Mouse (Mus musculus) intestine, postnatal 0 days (tissue): ENCODE data around the gene Acsf2. TPM values are rescaled to one million over a fixed set of nuclear protein-coding genes. Genes with fewer than 3 reads are reported as not detected.

Experiments
- ATAC-seq: fragments of 200-750 bp; cut with Nextera tagmentation; 2 replicates; pipeline ENCODE4 v1.8.0; 2017; ENCODE audit warnings: mild to moderate bottlenecking, moderate TSS enrichment, moderate library complexity
- H3K27ac ChIP-seq: fragments of 300-500 bp; sonication (generic); 2 replicates; pipeline ENCODE4 v1.5.1; 2014; ENCODE audit warnings: mild to moderate bottlenecking, low read depth, low read length, moderate library complexity
- H3K27me3 ChIP-seq: fragments of 300-500 bp; sonication (generic); replicated peaks from 2 replicates; pipeline ENCODE4 v1.6.1; 2014; ENCODE audit warnings: low read length, mixed read lengths; ENCODE audit not compliant: control insufficient read depth, insufficient read depth
- H3K36me3 ChIP-seq: fragments of 300-500 bp; sonication (generic); 2 replicates; pipeline ENCODE4 v1.6.1; 2014; ENCODE audit warnings: mild to moderate bottlenecking, moderate library complexity; ENCODE audit not compliant: control insufficient read depth, insufficient read depth
- H3K4me1 ChIP-seq: fragments of 300-500 bp; sonication (generic); replicated peaks from 2 replicates; pipeline ENCODE4 v1.6.1; 2014; ENCODE audit warnings: antibody characterized with exemption, low read length, mixed read lengths; ENCODE audit not compliant: control insufficient read depth, insufficient read depth
- H3K4me2 ChIP-seq: fragments of 300-500 bp; sonication (generic); replicated peaks from 2 replicates; pipeline ENCODE4 v1.6.1; 2014; ENCODE audit warnings: low read depth, mild to moderate bottlenecking, moderate library complexity
- H3K4me3 ChIP-seq: fragments of 300-500 bp; sonication (generic); 2 replicates; pipeline ENCODE4 v1.5.1; 2014; ENCODE audit warnings: low read depth, low read length
- H3K9ac ChIP-seq: fragments of 300-500 bp; sonication (generic); 2 replicates; pipeline ENCODE4 v1.6.1; 2014; ENCODE audit warnings: mild to moderate bottlenecking, low read depth, low read length
- H3K9me3 ChIP-seq: fragments of 300-500 bp; sonication (generic); 2 replicates; pipeline ENCODE4 v1.6.1; 2016; ENCODE audit warnings: mixed run types; ENCODE audit not compliant: control insufficient read depth
- CTCF ChIP-seq: sonication (generic); IDR thresholded peaks from 2 replicates; pipeline ENCODE4 v1.5.1; 2016; ENCODE audit warnings: low read depth, mild to moderate bottlenecking, control low read depth, antibody characterized with exemption, moderate library complexity
- WGBS: fragments of 180-500 bp; shearing (Covaris S2); extraction: QIAGEN DNeasy Blood & Tissue Kit; methylation state at CpG from one replicate; pipeline ENCODE4 v1.1.7; 2014; 5-methylcytosine and 5-hydroxymethylcytosine counted together
- polyA plus RNA-seq: library from polyadenylated mRNA; unstranded; fragments of >200 nt; fragmentation: Nextera tagmentation; extraction: Ambion mirVana; gene quantifications from 2 replicates; pipeline ENCODE4 v1.2.1, GENCODE M21; 2015

The Acsf2 gene
- polyA plus RNA-seq, 1 experiment from 2014 or later, result 6.7 TPM

GRCm38 (mm10) chr11:94567326-94567725 is 34.3 kb downstream of the Acsf2 start:
- Histone ChIP-seq H3K27me3 (no peaks in the 10 kb centered on the region), H3K4me2 (no peak overlapping the region), H3K4me3 (no peak overlapping the region), H3K9me3 (no peaks in the 10 kb centered on the region), H3K4me1 (no peaks in the 10 kb centered on the region; the same call in 1 of the 2 replicates), H3K36me3 (peaks cover 12% of the 10 kb centered on the region; the same call in 1 of the 2 replicates), H3K9ac (no peak overlapping the region), H3K27ac (no peak overlapping the region)
- WGBS, result 84% methylated on average over 7 of the region's 7 CpGs
- ATAC-seq, result no peak
- no peak for TF ChIP-seq CTCF

- no peaks in the 10 kb centered on the region for H3K9me3 ChIP-seq
- H3K36me3 ChIP-seq, result peaks cover 12% of the 10 kb centered on the region; the same call in 1 of the 2 replicates
- TF ChIP-seq CTCF, result no peak
- no peak overlapping the region for H3K4me3 ChIP-seq
- H3K27me3 ChIP-seq, result no peaks in the 10 kb centered on the region
- H3K4me2 ChIP-seq, result no peak overlapping the region
- WGBS, result 32% methylated on average over 6 of the region's 6 CpGs
- no peak overlapping the region for H3K27ac ChIP-seq
- H3K9ac ChIP-seq, result no peak overlapping the region
- ATAC-seq, result no peak
- H3K4me1 ChIP-seq, result no peaks in the 10 kb centered on the region; the same call in 1 of the 2 replicates
Measured at GRCm38 (mm10) chr11:94566534-94566933, 35.1 kb downstream of the Acsf2 start.

GRCm38 (mm10) chr11:94565151-94565479 is 36.6 kb downstream of the Acsf2 start:
- H3K27me3 ChIP-seq, result no peaks in the 10 kb centered on the region
- no peaks in the 10 kb centered on the region; the same call in 1 of the 2 replicates for H3K4me1 ChIP-seq
- peak overlapping the region; percentile 25 for H3K4me3 ChIP-seq
- TF ChIP-seq CTCF, result peak; percentile 72
- peak overlapping the region; percentile 66 for H3K4me2 ChIP-seq
- 22% methylated on average over 16 of the region's 16 CpGs for WGBS
- ATAC-seq, result peak; percentile 59
- H3K9ac ChIP-seq, result no peak overlapping the region
- no peaks in the 10 kb centered on the region for H3K9me3 ChIP-seq
- H3K36me3 ChIP-seq, result peaks cover 6% of the 10 kb centered on the region; the same call in 1 of the 2 replicates
- no peak overlapping the region for H3K27ac ChIP-seq

- peak; percentile 59 for TF ChIP-seq CTCF
- Histone ChIP-seq H3K36me3 (peaks cover 6% of the 10 kb centered on the region; the same call in 1 of the 2 replicates), H3K27ac (peak within 1 kb of the TSS; percentile 41; the same call in 1 of the 2 replicates), H3K9ac (peak within 1 kb of the TSS; percentile 31; the same call in 1 of the 2 replicates), H3K4me2 (peak within 1 kb of the TSS; percentile 66), H3K4me1 (no peaks in the 10 kb centered on the region; the same call in 1 of the 2 replicates), H3K4me3 (peak within 1 kb of the TSS; percentile 25), H3K27me3 (no peaks in the 10 kb centered on the region), H3K9me3 (no peaks in the 10 kb centered on the region)
- ATAC-seq, result peak; percentile 61
- 9% methylated on average over 35 of the region's 35 CpGs for WGBS
Measured at GRCm38 (mm10) chr11:94564437-94565150, 37.1 kb downstream of the Acsf2 start, which contains the start of gene Chad. Chad (plus strand) TSS chr11:94565047.

- no peak overlapping the region for H3K9ac ChIP-seq
Measured at GRCm38 (mm10) chr11:94563821-94564220, 37.9 kb downstream of the Acsf2 start.

GRCm38 (mm10) chr11:94563383-94563782 is 38.3 kb downstream of the Acsf2 start:
- Histone ChIP-seq H3K9ac (no peak overlapping the region), H3K4me3 (no peak overlapping the region), H3K27me3 (no peaks in the 10 kb centered on the region), H3K9me3 (no peaks in the 10 kb centered on the region), H3K36me3 (peaks cover 9% of the 10 kb centered on the region; the same call in 1 of the 2 replicates), H3K4me1 (no peaks in the 10 kb centered on the region; the same call in 1 of the 2 replicates), H3K27ac (no peak overlapping the region), H3K4me2 (no peak overlapping the region)
- no peak for ATAC-seq
- WGBS, result 96% methylated on average over 5 of the region's 5 CpGs
- no peak for TF ChIP-seq CTCF

More at GRCm38 (mm10) chr11:94563821-94564220, 37.9 kb downstream of the Acsf2 start:
- 0 out of 2 replicates have a peak, but pooled peaks have one; percentile 23 for ATAC-seq
- Histone ChIP-seq H3K9me3 (no peaks in the 10 kb centered on the region), H3K4me2 (peak overlapping the region; percentile 66), H3K4me1 (no peaks in the 10 kb centered on the region; the same call in 1 of the 2 replicates), H3K36me3 (peaks cover 12% of the 10 kb centered on the region; the same call in 1 of the 2 replicates), H3K27me3 (no peaks in the 10 kb centered on the region), H3K4me3 (no peak overlapping the region), H3K27ac (no peak overlapping the region)
- WGBS, result 68% methylated on average over 5 of the region's 5 CpGs
- TF ChIP-seq CTCF, result no peak
